ENCODE assay signal across 7 mouse cellular contexts in the genomic region with DNA sequence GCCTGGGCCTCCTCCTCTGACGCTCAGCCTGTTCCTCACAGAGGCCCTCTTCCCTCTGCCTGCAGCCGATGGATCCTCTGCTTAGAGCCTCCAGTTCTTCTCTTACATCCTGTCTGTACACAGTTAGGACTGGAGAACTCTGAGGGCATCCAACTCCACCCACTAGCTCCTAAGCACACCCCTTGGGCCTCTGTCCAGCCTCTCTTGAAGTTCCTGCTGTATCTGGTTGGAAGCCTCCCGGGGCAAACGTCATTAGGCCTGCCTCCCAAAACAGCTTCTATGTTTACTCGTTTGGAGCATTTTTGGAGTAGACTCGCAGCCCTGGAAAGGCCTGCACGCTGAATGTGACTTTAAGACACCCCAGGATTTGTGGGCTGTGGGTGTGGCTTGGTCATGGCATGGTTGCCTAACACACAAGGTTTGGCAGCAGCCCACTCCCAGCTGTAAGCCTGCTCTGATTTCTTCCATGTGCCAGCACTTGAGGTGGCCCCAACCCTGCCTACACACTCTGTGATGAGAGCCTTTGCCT. TPM values are rescaled to one million over a fixed set of nuclear protein-coding genes. Genes with fewer than 3 reads are reported as not detected.
DNase-seq lines count a peak whose midpoint lies in the region; ATAC-seq lines count a peak whose summit lies in the region.

A gene (minus strand): TSS at position 200 of the 529 bp plus-strand sequence.

- DNase-seq in adipocyte (ENCODE audit: low spot score): peak; percentile 99
- DNase-seq in cerebellum, adult 11-12 months: peak; percentile 48
- DNase-seq in gastrocnemius, postnatal 36 days: peak; percentile 90 to 97
- DNase-seq in intestine, embryonic 14.5 days (ENCODE audit: low spot score): peak; percentile 84
- DNase-seq in left cerebral cortex, postnatal 25 days (ENCODE audit: low spot score in 2 of 2): peak; percentile 41 to 59
- peak; percentile 44 for DNase-seq in telencephalon, adult 2 months (ENCODE audit: low read depth, low spot score)

- H3K36me3 ChIP-seq in intestine, embryonic 14.5 days (ENCODE audit: control insufficient read depth, insufficient read depth, low read length): no peaks in the 10 kb centered on the region
- H3K36me3 ChIP-seq in megakaryocyte, embryonic 14.5 days (replicated peaks; ENCODE audit: low read length): no peaks in the 10 kb centered on the region

- H3K9ac ChIP-seq in intestine, embryonic 14.5 days (ENCODE audit: low read length): peak within 1 kb of the TSS; percentile 59

- no peaks in the 10 kb centered on the region for H3K9me3 ChIP-seq in intestine, embryonic 14.5 days (ENCODE audit: control insufficient read depth, low read length)
- peaks cover 4% of the 10 kb centered on the region; the same call in 1 of the 2 replicates for H3K9me3 ChIP-seq in megakaryocyte, embryonic 14.5 days

- peak within 1 kb of the TSS; percentile 92 for H3K27ac ChIP-seq in intestine, embryonic 14.5 days (ENCODE audit: low read depth)

- ATAC-seq in intestine, embryonic 14.5 days (replicated peaks; ENCODE audit: low FRiP score, low TSS enrichment, low read depth): peak; percentile 87

- peak within 1 kb of the TSS; percentile 40 for H3K4me3 ChIP-seq in intestine, embryonic 14.5 days (ENCODE audit: low read depth, low read length)
- H3K4me3 ChIP-seq in megakaryocyte, embryonic 14.5 days (replicated peaks): peak within 1 kb of the TSS; percentile 79

- H3K4me1 ChIP-seq in intestine, embryonic 14.5 days (replicated peaks; ENCODE audit: control insufficient read depth, insufficient read depth, low read length): peaks cover 17% of the 10 kb centered on the region
- H3K4me1 ChIP-seq in megakaryocyte, embryonic 14.5 days: peaks cover 29% of the 10 kb centered on the region

- 12% methylated on average over 7 of the region's 7 CpGs for WGBS in intestine, embryonic 14.5 days

- peak within 1 kb of the TSS; percentile 61 for H3K4me2 ChIP-seq in intestine, embryonic 14.5 days (ENCODE audit: low read length)

- intact Hi-C loops in gastrocnemius, postnatal 36 days (cut with DNase I): no loop called here
- intact Hi-C loops in left cerebral cortex, postnatal 25 days (cut with DNase I): no loop called here

- H3K27me3 ChIP-seq in intestine, embryonic 14.5 days (replicated peaks; ENCODE audit: control insufficient read depth, insufficient read depth, low read length): no peaks in the 10 kb centered on the region
- peaks cover 65% of the 10 kb centered on the region for H3K27me3 ChIP-seq in megakaryocyte, embryonic 14.5 days (replicated peaks)

RNA-seq across cellular contexts. Expression of the gene that starts here (rescaled TPM):
- total RNA-seq in gastrocnemius, postnatal 36 days (2021): 10 to 100 TPM; 39.2 to 40.0 TPM
- polyA plus RNA-seq in intestine, embryonic 14.5 days (2014; fragmentation: Nextera tagmentation; extraction: Ambion mirVana): 64.1 and 65.1 TPM in 2 replicates
- total RNA-seq in left cerebral cortex, postnatal 25 days (2021): 10 to 100 TPM; 22.7 to 24.1 TPM
- polyA plus RNA-seq in megakaryocyte, embryonic 14.5 days (2012; ENCODE audit: insufficient read depth, low replicate concordance): 28.9 and 70.0 TPM in 2 replicates

Comparison
In these comparisons a context has a peak if more than half of its experiments do, and no peak if none do; other contexts are left out.
1. Peak in every context shown above with its lines: DNase-seq, ATAC-seq, H3K4me3 ChIP-seq and H3K27ac ChIP-seq.
2. DNase-seq: peak in every context shown above with its lines; median percentile 99 in adipocyte; 94 in gastrocnemius, postnatal 36 days; 84 in intestine, embryonic 14.5 days; 50 in left cerebral cortex, postnatal 25 days; 48 in cerebellum, adult 11-12 months; 44 in telencephalon, adult 2 months.